Mouse (Mus musculus): ENCODE measurements around the gene Rab13.
A peak's percentile ranks its signal among the peaks of the same experiment; 100 is the strongest.

The Rab13 gene

GRCm38 (mm10) chr3:90258521-90258920 is 45.0 kb downstream of the Rab13 start:
- DNase-seq (ENCODE audit: low spot score): no peak

GRCm38 (mm10) chr3:90263121-90263771 is 49.8 kb downstream of the Rab13 start:
- no peak for DNase-seq (ENCODE audit: low spot score)

GRCm38 (mm10) chr3:90264687-90265033 is 51.2 kb downstream of the Rab13 start:
- no peak for DNase-seq (ENCODE audit: low spot score)

- DNase-seq (ENCODE audit: low spot score): peak; percentile 88
Measured at GRCm38 (mm10) chr3:90265034-90265931, 51.8 kb downstream of the Rab13 start, which contains the start of gene Dennd4b. Dennd4b (plus strand) TSS chr3:90265185.

GRCm38 (mm10) chr3:90265932-90266741 is 52.6 kb downstream of the Rab13 start:
- DNase-seq (ENCODE audit: low spot score): no peak

- no peak for DNase-seq (ENCODE audit: low spot score)
Measured at GRCm38 (mm10) chr3:90266901-90267775, 53.6 kb downstream of the Rab13 start.

GRCm38 (mm10) chr3:90268190-90268589 is 54.7 kb downstream of the Rab13 start:
- DNase-seq (ENCODE audit: low spot score): no peak

- no peak for DNase-seq (ENCODE audit: low spot score)
Measured at GRCm38 (mm10) chr3:90268971-90269370, 55.5 kb downstream of the Rab13 start.

GRCm38 (mm10) chr3:90270784-90271183 is 57.3 kb downstream of the Rab13 start:
- no peak for DNase-seq (ENCODE audit: low spot score)

- DNase-seq (ENCODE audit: low spot score): no peak
Measured at GRCm38 (mm10) chr3:90272170-90272569, 58.7 kb downstream of the Rab13 start.

- no peak for DNase-seq (ENCODE audit: low spot score)
Measured at GRCm38 (mm10) chr3:90273855-90274254, 60.4 kb downstream of the Rab13 start.

- no peak for DNase-seq (ENCODE audit: low spot score)
Measured at GRCm38 (mm10) chr3:90275286-90275685, 61.8 kb downstream of the Rab13 start.
